Mouse (Mus musculus): ENCODE measurements around the gene Nln.

- no peak for TF ChIP-seq CTCF (IDR thresholded peaks at IDR 0.05; ENCODE audit: low read depth)
- TF ChIP-seq EP300 (IDR thresholded peaks at IDR 0.05; ENCODE audit: low read depth): no peak
Measured at GRCm38 (mm10) chr13:103978286-103978866, 131.0 kb downstream of the Nln start.
